Mouse (Mus musculus) bone marrow, adult 2 months (tissue): ENCODE data around the gene Pip5k1c.

ENCODE experiments used
- CTCF ChIP-seq: fragments of 200-500 bp; IDR thresholded peaks from 2 replicates; pipeline ENCODE4 v1.5.1; 2011; ENCODE audit warnings: low read length, control low read depth; ENCODE audit not compliant: control insufficient read depth, insufficient read depth
- POLR2A ChIP-seq: fragments of 200-500 bp; IDR thresholded peaks from 2 replicates; pipeline ENCODE4 v1.6.1; 2011; ENCODE audit warnings: low read depth, mild to moderate bottlenecking, control low read depth, low read length, borderline replicate concordance; ENCODE audit not compliant: control insufficient read depth

DNA sequence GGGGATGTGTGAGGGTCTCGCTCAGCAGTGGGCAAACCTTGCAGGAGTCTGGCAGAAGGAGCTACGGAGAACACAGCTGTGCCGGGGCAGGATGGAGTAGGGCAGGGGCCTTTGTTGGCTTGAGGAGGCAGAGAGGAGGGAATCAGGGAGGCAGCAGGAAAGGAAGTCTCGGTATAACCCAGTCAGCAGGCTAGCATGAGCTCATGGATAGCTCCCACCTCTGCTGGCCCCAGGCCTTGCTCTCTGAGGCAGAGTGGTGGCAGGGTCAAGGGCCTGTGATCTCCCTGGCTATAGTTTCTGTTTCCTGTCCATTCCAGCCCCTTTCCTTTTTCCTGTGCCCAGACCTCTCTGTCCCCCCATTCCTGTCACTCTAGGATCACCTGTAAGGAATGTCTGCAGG is 9.5 kb downstream of the Pip5k1c start:
- TF ChIP-seq CTCF (no peak), POLR2A (no peak)
